Mouse (Mus musculus) G1E (cell line): ENCODE results near the gene Dusp19. TPM values are rescaled to one million over a fixed set of nuclear protein-coding genes. Genes with fewer than 3 reads are reported as not detected.

Experiments
- ATAC-seq: 2 replicates; pipeline ENCODE4 v1.8.0; 2016; ENCODE audit warnings: mild to moderate bottlenecking; ENCODE audit not compliant: insufficient number of reproducible peaks, poor library complexity, low FRiP score, severe bottlenecking; ENCODE audit errors: extremely low read depth
- DNase-seq: peaks from one replicate; pipeline ENCODE4 v3.0.0; 2012; ENCODE audit warnings: low spot score
- H3K27me3 ChIP-seq: 2 replicates; pipeline ENCODE4 v1.6.1; 2012; ENCODE audit warnings: mild to moderate bottlenecking, low read length, inconsistent platforms; ENCODE audit not compliant: insufficient read depth
- H3K36me3 ChIP-seq: replicated peaks from 2 replicates; pipeline ENCODE3; 2012; ENCODE audit warnings: mild to moderate bottlenecking, inconsistent platforms
- H3K4me1 ChIP-seq: 2 replicates; pipeline ENCODE4 v1.6.1; 2012; ENCODE audit warnings: low read depth, low read length, inconsistent platforms, mixed read lengths; ENCODE audit not compliant: insufficient read depth
- H3K4me3 ChIP-seq: 2 replicates; pipeline ENCODE4 v1.5.1; 2012; ENCODE audit warnings: low read depth, mild to moderate bottlenecking, inconsistent platforms, low read length, moderate library complexity, mixed read lengths
- H3K9me3 ChIP-seq: replicated peaks from 2 replicates; pipeline ENCODE4 v1.6.1; 2012; ENCODE audit warnings: inconsistent platforms
- CTCF ChIP-seq: IDR thresholded peaks from 2 replicates; pipeline ENCODE4 v1.5.1; 2012; ENCODE audit warnings: low read depth, low read length, inconsistent platforms, mixed read lengths
- GATA1 ChIP-seq: IDR thresholded peaks from 2 replicates; pipeline ENCODE4 v1.6.1; 2012; ENCODE audit warnings: borderline replicate concordance, low read length, inconsistent platforms, mixed read lengths
- GATA2 ChIP-seq: IDR thresholded peaks from 2 replicates; pipeline ENCODE4 v1.6.1; 2012; ENCODE audit warnings: low read depth, low read length, inconsistent platforms, borderline replicate concordance
- POLR2AphosphoS5 ChIP-seq: IDR thresholded peaks from 2 replicates; pipeline ENCODE4 v1.6.1; 2012; ENCODE audit warnings: low read depth, low read length, inconsistent platforms; ENCODE audit not compliant: insufficient replicate concordance
- TAL1 ChIP-seq: conservative IDR thresholded peaks from 2 replicates; pipeline ENCODE4 v1.6.1; 2012; ENCODE audit warnings: low read depth, low read length, inconsistent platforms, mixed read lengths
- polyA plus RNA-seq: library from polyadenylated mRNA; stranded (reverse); fragments of >175 nt; gene quantifications from 2 replicates; pipeline ENCODE4 v1.2.3, GENCODE M21; 2012
- total RNA-seq, 2 experiments: library from RNA; stranded (forward) in 1 of 2; stranded (reverse) in 1 of 2; fragments of 200-1000 nt in 1 of 2; fragments of >200 nt in 1 of 2; fragmentation: Nextera tagmentation in 1 of 2; gene quantifications; 2 replicates each; pipeline ENCODE4 v1.2.3; 2014 to 2017

Dusp19 gene
- total and polyA plus RNA-seq, 3 experiments = 1.1 to 27.0 (median 19.3) TPM

DNA sequence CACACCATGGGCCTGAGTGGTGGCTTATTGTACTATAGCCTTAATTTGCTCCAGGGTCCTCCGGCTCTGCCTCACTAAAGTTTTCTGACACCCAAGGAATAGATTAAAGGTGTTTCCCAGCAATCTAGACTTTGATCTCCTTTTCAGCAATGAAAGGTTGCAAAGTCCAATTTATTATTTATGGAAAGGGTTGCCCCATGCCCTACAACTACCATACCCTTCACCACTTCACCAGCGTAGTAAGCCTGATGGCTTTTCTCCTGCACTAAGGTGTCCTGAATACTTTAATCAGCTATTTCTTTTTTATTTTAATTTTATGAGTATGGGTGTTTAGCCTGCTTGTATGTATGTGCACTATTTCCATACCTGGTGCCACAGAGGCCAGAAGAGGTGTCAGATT is 45.8 kb downstream of the Dusp19 start:
- H3K9me3 ChIP-seq = no peaks in the 10 kb centered on the region
- H3K4me3 ChIP-seq = no peak overlapping the region
- TF ChIP-seq GATA1 = no peak
- TF ChIP-seq TAL1 = no peak
- TF ChIP-seq GATA2 = no peak
- TF ChIP-seq CTCF = no peak
- TF ChIP-seq POLR2AphosphoS5 = no peak
- H3K36me3 ChIP-seq = peaks cover 42% of the 10 kb centered on the region
- H3K4me1 ChIP-seq = no peaks in the 10 kb centered on the region
- DNase-seq = no peak
- ATAC-seq = no peak
- no peaks in the 10 kb centered on the region for H3K27me3 ChIP-seq

DNA sequence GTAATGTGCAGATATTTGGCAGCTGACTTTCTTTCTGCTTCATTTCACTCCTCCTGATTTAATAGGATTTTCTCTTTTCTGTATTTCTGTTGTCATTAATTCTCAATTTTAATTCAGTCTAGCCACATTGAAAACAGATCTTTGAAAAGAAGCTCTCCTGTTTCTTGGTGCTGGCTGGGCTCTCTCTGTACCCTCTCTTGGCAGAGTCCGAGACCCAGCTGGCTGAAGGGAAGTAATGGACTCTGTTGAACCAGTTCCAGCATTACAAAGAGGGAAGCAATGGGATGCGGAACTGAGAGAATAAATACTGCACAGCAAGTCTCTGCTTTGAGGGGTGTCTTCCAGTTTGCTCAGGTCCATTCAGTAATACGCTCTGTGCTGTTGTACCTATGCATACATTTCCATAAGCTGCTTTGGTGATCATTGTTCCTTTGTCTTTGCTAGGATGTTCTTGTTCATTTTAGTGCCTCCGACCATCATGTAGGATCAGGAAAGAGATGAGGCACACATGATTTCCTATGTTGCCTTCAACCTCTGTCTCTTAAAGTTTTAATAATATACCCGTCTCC is 50.6 kb downstream of the Dusp19 start:
- ATAC-seq (no peak), DNase-seq (no peak)
- H3K4me3 ChIP-seq = no peak overlapping the region
- H3K4me1 ChIP-seq = no peaks in the 10 kb centered on the region
- TF ChIP-seq GATA1 = no peak
- TF ChIP-seq CTCF = no peak
- no peak for TF ChIP-seq GATA2
- TF ChIP-seq POLR2AphosphoS5 = no peak
- peaks cover 35% of the 10 kb centered on the region for H3K36me3 ChIP-seq
- no peaks in the 10 kb centered on the region for H3K27me3 ChIP-seq
- H3K9me3 ChIP-seq = no peaks in the 10 kb centered on the region

DNA sequence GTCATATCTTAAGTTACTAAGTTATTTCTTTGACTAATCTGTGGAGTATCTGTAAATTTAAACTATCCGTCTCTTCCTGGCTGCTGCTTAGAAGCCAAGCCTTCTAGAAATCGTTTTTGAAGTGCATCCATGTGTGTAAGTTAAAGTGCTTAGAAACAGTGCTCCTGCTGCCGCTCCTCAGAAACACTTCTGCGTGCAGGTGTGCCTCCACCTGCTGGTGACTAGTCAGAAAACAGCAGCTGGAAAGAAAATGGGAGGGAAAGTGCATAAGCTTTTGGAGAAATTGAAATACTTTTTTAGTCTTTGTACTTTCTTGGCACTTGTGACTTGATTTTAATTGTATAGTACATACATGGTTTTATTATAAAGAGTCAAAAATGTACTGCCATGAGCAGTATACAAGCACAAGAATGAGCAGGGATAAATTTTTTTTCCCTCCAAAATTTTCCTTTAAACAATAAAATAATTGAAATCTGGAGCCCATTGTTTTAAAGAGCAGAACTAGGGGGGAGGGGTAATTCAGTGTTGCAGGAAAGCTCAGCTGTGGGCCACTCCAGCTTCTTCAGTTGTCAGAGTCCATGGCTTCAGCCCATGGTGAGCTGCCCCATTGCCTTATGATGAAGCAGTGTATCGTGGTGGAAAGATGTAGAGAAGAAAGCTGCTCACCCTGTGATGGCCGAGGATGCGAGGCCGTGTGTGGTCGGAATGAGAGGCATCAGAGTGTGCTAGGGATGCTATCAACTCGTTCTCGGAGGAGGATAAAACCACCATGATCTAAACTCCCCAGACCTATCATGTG is 53.2 kb downstream of the Dusp19 start:
- Histone ChIP-seq H3K27me3 (no peaks in the 10 kb centered on the region; the same call in 1 of the 2 replicates), H3K4me3 (no peak overlapping the region), H3K9me3 (no peaks in the 10 kb centered on the region), H3K4me1 (no peaks in the 10 kb centered on the region), H3K36me3 (peaks cover 29% of the 10 kb centered on the region)
- TF ChIP-seq TAL1 (no peak), GATA1 (no peak), GATA2 (no peak), POLR2AphosphoS5 (no peak), CTCF (no peak)
- ATAC-seq (0 out of 2 replicates have a peak, but pooled peaks have one; percentile 19), DNase-seq (no peak)

DNA sequence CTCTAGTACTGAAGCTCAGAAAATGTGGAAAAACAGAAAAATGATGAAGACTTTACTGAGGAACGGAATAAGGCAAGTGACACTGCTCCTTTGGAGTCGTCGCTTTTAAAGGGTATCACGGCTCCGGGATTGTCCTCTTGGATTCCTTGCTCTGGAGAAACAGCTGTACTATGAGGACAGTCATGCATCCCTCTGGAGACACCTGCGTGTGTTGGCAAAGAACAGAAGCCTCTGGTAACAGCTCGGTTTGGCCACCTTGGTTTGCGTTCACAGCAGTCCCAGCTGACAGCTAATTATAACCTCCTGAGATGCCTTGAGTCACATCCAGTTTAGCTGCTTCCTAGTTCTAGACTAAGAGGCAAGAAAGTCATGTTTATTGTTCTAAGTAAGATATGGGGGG is 62.0 kb downstream of the Dusp19 start:
- Histone ChIP-seq H3K27me3 (no peaks in the 10 kb centered on the region), H3K36me3 (no peaks in the 10 kb centered on the region), H3K4me3 (no peak overlapping the region), H3K4me1 (no peaks in the 10 kb centered on the region), H3K9me3 (no peaks in the 10 kb centered on the region)
- ATAC-seq (no peak), DNase-seq (no peak)
- TF ChIP-seq TAL1 (no peak), CTCF (no peak), GATA1 (no peak), POLR2AphosphoS5 (no peak), GATA2 (no peak)

Other genes with a start within 250 kb of the Dusp19 start
- not detected in 2 replicates for gene Frzb, start 169.4 kb upstream of the Dusp19 start, total RNA-seq (2014; fragmentation: Nextera tagmentation)
- gene Frzb, start 169.4 kb upstream of the Dusp19 start, total RNA-seq (2017) = 0.05 and 0.17 TPM in 2 replicates
- gene Frzb, start 169.4 kb upstream of the Dusp19 start, polyA plus RNA-seq = 0.02 TPM in 1 of 2 replicates, not detected in the other
- gene Nckap1, start 35.7 kb upstream of the Dusp19 start, total RNA-seq (2014; fragmentation: Nextera tagmentation) = 28.2 and 37.2 TPM in 2 replicates
- gene Nckap1, start 35.7 kb upstream of the Dusp19 start, total RNA-seq (2017) = 62.6 and 64.9 TPM in 2 replicates
- gene Nckap1, start 35.7 kb upstream of the Dusp19 start, polyA plus RNA-seq = 4.3 and 5.0 TPM in 2 replicates
- 65.8 and 73.1 TPM in 2 replicates for gene Nup35, start 191 bp downstream of the Dusp19 start, total RNA-seq (2014; fragmentation: Nextera tagmentation)
- gene Nup35, start 191 bp downstream of the Dusp19 start, total RNA-seq (2017) = 85.6 and 87.8 TPM in 2 replicates
- 1.2 and 2.2 TPM in 2 replicates for gene Nup35, start 191 bp downstream of the Dusp19 start, polyA plus RNA-seq